Mouse (Mus musculus) layer of hippocampus, adult 8-10 months (tissue): ENCODE measurements around the gene Adtrp. TPM values are rescaled to one million over a fixed set of nuclear protein-coding genes. Genes with fewer than 3 reads are reported as not detected.

Experiments
- DNase-seq, 2 experiments: peaks; one replicate each; pipeline ENCODE4 v3.0.0; 2022; ENCODE audit warnings: low spot score in 2 of 2
- total RNA-seq, 4 experiments: library from RNA; stranded (reverse); gene quantifications; 2 replicates each; pipeline ENCODE4 v1.2.4; 2022

The Adtrp gene
- total RNA-seq, result under 1 TPM in 2 of 4 experiments, not detected in 2; 0.82 to 0.87 TPM

- DNase-seq, result no peak
Observed at GRCm38 (mm10) chr13:41847516-41848126, at the start of gene Adtrp. Gene Adtrp, minus strand, starts transcription at chr13:41847684.

GRCm38 (mm10) chr13:41892016-41892415 lies 44.5 kb upstream of the Adtrp start:
- no peak for DNase-seq

- DNase-seq, result no peak
Observed at GRCm38 (mm10) chr13:41890618-41891017, 43.1 kb upstream of the Adtrp start.

DNA sequence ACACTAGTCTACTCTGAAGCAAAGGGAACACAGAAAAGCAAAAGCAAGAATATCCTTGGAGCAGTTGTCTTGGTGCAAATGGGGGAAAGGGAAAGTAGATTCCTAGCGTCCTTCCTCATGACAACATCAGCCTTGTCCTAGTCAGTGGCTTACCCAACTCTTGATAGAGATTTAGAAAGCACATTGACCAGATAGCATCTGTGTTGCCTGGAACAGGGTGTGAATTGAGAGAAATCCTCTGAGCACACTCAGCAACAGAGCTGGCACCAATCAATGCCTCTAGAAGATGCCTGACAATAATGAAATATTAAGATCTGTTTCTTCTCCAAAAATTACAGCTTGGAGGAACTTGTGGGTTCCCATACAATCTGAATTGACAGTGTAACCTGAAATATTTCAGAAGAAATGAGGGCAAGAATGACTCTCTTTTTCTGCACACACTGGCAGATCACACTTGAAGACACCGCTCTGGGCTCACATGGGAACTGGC lies 42.7 kb upstream of the Adtrp start:
- no peak for DNase-seq

- DNase-seq, result no peak
Observed at GRCm38 (mm10) chr13:41888644-41889043, 41.2 kb upstream of the Adtrp start.

DNA sequence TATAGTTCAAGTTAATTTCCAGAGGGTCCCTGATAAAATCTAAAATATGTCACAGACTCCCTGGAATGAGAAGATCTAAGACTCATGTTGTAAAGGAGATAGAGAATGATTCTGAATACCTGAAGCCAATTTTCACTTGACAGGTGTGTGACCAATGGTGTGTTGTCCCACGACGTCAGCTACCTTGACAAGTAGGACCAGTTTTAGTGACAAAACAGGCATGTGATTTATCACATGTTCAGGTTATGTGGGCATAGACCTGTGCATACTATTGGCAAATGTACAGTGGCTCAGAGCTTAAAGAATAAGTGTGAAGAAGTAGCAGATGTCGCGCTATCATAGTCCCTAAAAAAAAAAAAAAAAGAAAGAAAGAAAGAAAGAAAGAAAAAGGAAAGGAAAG lies 38.6 kb upstream of the Adtrp start:
- no peak for DNase-seq

DNA sequence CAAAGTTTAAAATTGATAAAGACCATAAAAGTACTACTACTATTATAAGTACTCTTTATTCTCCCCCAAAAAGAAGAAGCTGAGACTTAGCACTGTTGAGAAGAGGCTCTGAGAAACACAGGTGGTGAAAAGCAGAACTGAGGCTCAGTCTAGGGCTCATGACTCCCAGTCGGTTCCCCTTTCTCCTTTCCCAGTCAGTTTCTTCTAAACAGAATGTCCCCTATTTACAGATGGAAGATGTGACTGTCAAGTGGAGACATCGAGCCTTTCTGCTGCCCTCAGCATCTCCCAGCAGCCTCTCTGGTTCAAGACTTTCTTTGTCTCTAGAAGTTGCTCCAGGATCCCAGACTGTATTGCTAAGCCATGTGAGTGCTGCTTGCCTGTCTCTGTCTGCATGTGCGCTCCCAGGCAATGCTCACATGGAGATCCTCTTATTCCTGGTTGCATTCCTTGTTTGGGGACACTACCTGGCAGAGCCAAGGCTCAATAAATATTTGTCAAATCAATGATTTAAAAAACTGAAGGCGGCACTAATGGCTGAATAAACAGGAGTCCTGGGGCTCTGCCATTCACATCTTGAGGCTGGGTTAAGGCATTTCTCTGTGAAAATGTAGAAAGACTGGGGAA lies 36.3 kb upstream of the Adtrp start:
- no peak for DNase-seq

GRCm38 (mm10) chr13:41881201-41881600 lies 33.7 kb upstream of the Adtrp start:
- no peak for DNase-seq

DNA sequence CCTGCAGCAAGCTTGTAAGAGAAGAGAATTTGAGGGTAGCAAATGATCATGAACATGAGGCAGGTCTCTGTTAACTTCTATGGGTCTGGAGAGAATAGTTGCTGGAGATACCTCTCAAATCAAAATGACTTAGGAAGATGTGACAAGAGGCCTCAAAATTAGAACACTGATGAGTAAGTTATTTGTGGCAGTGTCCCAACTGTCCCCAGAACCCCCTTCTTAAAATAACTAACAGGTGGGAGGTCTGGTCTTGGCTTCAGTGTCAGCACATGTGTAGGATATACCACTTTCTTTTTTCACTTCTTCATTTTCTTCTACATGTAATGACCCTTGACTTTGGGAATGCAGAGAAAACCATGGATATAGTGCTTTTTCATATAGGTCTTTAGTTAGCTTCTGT lies 33.0 kb upstream of the Adtrp start:
- DNase-seq, result no peak

DNA sequence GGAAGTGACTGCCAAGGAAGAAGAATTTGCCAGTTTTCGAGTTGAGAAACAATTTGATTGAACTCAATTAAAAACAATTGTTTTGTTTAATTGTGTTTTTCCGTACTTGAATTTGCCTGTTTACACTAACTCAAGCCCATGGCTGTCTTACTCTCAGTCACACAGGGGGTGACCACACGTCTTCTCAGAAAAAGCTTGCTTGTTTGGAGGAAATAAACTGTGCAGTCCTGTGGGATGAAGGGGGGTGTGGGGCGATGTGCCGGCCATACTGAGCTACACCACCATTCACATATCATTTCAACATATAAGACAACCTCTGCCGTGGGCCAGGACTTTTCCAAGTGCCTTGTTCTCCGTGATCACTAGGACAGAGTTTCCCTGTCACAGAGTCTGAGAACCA lies 25.2 kb upstream of the Adtrp start:
- no peak for DNase-seq

DNA sequence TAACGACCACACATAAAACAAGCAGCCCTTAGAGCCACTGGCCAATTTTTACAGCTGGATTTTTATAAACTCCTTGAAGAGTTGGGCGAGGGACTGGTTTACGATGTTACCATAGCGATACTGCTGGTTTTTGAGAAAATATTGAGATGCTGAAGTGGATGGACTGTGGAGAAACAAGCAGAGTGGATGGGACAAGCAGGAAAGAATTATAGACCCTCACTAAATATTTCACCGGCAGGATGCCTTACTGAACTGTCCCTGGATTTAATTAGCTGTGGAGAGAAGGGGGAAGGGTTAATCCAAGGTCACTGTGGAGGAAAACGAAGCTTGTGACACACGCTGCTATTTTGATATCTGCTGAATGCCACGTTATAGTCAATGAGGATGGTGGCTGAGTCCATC lies 24.7 kb upstream of the Adtrp start:
- no peak for DNase-seq

GRCm38 (mm10) chr13:41867533-41867932 lies 20.0 kb upstream of the Adtrp start:
- no peak for DNase-seq

DNA sequence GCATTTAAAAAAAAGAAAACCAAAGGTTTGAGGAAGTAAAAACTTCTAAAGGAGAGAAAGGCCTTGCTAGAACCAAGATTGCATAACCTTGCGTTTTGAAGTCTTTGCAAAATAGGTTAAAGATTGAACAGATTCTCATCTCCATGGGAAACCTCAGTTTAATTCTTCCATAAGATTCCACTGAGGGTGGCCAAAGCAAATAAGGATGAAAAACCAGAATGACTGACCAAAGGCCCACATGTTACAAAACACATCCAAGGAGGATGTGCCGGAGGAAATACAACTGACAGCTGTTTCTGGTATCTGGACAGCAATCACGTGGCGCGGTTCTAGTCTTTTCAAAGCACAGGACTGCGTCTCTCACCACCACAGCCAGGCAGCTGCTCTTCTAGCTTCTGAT lies 18.1 kb upstream of the Adtrp start:
- DNase-seq, result no peak

DNA sequence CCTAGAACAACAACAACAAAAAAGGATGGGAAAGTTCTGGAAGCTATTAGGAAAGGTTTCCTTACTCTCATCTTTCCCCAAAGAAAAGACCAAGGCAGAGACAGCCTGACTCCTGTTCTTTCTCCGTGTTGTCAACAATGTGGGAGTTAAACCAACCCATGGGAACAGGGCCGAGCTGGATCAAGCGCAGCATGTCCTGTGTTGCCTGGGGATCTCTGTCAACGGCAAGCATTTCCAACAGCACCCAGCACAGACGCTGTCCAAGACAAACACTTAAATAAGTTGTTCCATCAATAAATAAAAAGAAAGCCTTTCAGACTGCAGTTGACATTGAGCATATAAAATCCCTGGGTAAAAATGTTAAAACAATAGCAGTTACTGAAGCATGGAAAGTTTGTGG lies 17.6 kb upstream of the Adtrp start:
- no peak for DNase-seq

DNA sequence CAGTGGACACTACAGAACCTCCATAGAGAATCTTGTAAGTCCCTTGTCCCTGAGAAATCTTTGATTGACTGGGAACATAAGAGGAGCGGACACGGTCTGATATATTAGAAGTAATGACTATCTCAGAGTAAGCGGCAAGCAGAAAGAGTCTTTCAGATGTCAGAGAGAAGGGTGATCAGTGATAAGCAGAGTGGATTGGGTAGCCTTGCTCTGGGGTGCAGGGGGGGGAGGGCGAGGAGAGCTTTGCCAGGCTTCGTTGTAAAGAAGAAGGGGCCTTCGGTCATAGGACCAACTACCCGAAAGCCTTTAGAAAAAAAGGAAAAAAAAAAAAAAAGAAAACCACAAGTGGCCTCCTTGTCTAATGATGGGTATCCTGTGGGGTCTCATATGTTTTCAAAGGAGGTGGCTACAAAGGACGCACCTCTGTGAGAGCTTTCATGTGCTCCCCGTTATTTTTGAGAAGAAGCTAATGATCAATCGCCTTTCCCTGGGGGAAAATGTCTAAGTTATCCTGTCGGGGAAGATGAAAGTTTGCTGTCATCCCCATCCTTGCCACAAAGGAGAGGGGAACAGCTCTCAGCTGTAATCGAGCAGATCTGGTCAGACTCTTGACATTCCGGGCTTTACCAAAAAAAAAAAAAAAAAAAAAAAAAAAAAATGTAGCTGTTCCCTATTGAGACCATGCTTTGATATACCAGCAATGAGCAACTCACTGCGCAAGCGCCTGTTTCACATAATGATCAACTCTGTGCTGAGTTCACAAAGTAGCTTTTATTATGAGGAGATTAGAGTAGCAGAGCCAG lies 13.3 kb upstream of the Adtrp start:
- DNase-seq, result no peak

- DNase-seq, result no peak
Observed at GRCm38 (mm10) chr13:41855206-41856185, 8.0 kb upstream of the Adtrp start.

GRCm38 (mm10) chr13:41850727-41851378 lies 3.4 kb upstream of the Adtrp start:
- no peak for DNase-seq

GRCm38 (mm10) chr13:41846516-41846915 lies 968 bp downstream of the Adtrp start:
- no peak for DNase-seq

GRCm38 (mm10) chr13:41845013-41845412 lies 2.5 kb downstream of the Adtrp start:
- DNase-seq, result no peak

GRCm38 (mm10) chr13:41844071-41844470 lies 3.4 kb downstream of the Adtrp start:
- DNase-seq, result no peak
